Mouse (Mus musculus): Measurements from ENCODE around the gene Pkp4.

Gene Pkp4

GRCm38 (mm10) chr2:59219997-59220789 lies 59.5 kb downstream of the Pkp4 start:
- no peak for DNase-seq

GRCm38 (mm10) chr2:59226383-59226782 lies 65.7 kb downstream of the Pkp4 start:
- DNase-seq, result no peak

- DNase-seq, result no peak
Measured at GRCm38 (mm10) chr2:59227011-59227410, 66.4 kb downstream of the Pkp4 start.

DNA sequence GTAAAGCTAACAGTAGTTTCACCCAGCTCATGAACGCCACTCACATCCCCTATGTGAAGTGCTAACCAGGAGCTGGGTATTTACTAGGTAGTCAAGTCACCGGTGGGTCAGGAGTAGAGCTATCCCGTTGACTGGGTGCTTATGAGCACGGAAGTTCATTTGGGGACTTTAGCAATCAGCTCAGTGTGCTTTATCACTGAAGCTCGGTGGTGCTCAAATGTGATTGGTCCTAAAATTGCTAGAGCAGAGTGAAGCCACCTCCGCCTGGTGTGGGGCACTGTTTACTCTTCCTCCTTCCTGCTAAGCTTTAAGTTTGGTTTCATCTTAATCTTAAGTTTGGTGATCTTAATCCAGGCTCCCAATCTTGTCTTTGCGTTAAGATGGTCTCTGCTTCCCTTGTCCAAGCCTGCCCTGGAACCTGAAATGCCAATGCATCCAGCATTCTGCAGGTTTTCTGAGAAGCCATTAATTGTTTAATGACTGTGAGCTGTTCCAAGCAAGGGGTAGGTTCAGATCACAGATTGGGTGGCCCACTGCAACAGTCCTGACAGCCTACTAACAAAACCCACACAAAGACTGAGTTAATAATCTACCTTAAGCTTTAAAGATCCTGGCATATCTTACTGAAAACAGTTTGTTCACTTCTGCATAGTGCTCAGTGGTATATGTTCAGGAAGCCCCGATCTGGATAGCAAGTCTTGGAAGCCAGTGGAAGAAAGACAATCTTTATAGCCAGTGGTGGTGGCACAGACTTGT lies 67.0 kb downstream of the Pkp4 start:
- no peak for DNase-seq

- DNase-seq, result no peak
Measured at GRCm38 (mm10) chr2:59229250-59229895, 68.7 kb downstream of the Pkp4 start.

- DNase-seq, result no peak
Measured at GRCm38 (mm10) chr2:59230656-59231055, 70.0 kb downstream of the Pkp4 start.

GRCm38 (mm10) chr2:59231514-59231913 lies 70.9 kb downstream of the Pkp4 start:
- DNase-seq, result no peak

GRCm38 (mm10) chr2:59233294-59233923 lies 72.8 kb downstream of the Pkp4 start:
- no peak for DNase-seq

DNA sequence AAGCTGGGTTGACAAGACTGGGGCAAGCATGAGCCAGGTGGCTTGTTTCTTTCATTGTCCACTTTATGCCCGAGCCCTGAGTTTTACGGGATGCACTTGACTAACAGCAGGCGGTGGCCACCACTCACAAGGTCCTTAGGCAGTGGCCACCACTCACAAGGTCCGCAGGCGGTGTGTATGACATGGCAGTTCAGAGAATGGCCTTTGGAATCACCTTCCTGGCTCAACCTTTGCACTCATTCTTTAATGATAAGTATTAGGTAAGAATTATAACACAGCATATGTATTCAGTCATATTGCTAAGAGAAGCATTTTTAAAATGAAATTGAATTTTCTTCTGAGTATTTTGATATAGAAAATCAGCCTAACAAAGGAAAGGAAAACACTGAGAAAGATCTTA lies 73.3 kb downstream of the Pkp4 start:
- DNase-seq, result no peak

DNA sequence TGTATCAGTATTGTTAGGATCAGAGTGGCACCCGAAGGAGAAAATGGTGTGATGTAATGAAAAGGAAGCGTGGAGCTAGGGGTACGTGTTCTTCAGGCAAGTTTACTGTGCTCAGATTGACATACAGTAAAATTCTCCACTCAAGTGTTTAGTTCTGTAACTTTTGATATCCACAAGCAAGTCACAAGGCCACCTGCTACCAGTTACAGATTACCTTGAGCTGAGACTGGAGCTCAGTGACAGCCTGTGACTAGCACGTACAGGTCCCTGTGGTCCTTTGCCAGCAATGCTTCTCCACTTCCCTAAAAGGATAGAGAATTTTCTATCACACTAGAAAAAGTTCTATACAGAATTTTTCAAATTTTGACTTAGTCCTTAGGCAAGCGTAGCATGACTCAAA lies 73.9 kb downstream of the Pkp4 start:
- no peak for DNase-seq

GRCm38 (mm10) chr2:59239841-59240395 lies 79.3 kb downstream of the Pkp4 start:
- no peak for DNase-seq

DNA sequence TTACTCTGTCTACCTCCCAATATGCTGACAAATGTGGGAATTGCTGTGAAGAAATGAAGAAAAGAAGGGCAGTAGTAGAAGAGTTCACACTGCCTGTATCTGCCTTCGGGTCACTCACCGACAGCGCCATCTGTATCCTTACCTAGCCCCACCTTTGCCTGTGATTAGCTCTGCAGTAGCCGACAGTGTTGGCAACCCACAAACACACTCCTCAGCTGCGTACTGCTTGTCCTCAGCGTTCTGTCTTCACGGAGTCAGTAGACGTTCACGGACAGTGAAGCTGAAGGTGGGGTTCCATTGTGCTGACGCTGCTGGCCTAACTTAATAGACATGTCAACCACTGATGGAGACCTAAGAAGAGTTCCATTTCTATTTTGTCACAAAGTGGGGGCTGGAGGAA lies 81.5 kb downstream of the Pkp4 start:
- no peak for DNase-seq

GRCm38 (mm10) chr2:59244273-59245097 lies 83.8 kb downstream of the Pkp4 start:
- DNase-seq, result no peak

GRCm38 (mm10) chr2:59245098-59245388 lies 84.4 kb downstream of the Pkp4 start:
- no peak for DNase-seq

- DNase-seq, result no peak
Measured at GRCm38 (mm10) chr2:59248806-59249205, 88.2 kb downstream of the Pkp4 start.

DNA sequence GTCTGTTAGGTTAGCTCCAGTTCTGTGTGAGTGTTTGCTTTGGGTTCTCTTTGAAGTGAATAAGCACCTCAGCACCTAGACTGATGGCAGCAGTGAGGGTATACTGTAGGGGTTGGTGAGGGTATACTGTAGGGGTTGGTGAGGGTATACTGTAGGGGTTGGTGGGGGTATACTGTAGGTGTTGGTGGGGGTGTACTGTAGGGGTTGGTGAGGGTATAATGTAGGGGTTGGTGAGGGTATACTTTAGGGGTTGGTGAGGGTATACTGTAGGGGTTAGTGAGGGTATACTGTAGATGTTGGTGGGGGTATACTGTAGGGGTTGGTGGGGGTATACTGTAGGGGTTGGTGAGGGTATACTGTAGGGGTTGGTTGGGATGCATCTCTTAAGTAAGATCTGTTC lies 92.2 kb downstream of the Pkp4 start:
- DNase-seq, result no peak

GRCm38 (mm10) chr2:59253435-59253834 lies 92.8 kb downstream of the Pkp4 start:
- DNase-seq, result no peak

- DNase-seq, result peak; percentile 70
Measured at GRCm38 (mm10) chr2:59258821-59259231, 98.2 kb downstream of the Pkp4 start.

- no peak for DNase-seq
Measured at GRCm38 (mm10) chr2:59259346-59259745, 98.7 kb downstream of the Pkp4 start.

GRCm38 (mm10) chr2:59261203-59261602 lies 100.6 kb downstream of the Pkp4 start:
- DNase-seq, result no peak

DNA sequence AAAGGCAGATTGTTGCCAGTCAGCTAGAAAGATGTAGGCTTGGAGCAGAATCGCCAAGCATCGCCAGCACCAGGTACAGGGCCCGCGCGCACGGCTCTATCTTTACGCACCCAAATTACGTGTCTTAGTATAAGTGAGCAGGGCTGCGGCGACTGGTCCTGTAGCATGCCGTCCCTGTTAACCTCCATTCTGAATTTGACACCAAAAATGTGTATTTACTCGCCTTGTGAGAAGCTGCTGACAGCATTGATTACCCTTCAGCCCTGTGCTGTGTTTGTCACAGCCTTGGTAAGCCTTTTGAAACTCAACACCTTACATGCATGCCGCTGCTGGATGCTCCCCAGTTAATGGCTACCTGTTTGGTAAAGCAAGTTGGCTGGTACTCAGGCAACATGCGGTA lies 105.8 kb downstream of the Pkp4 start:
- DNase-seq, result no peak

DNA sequence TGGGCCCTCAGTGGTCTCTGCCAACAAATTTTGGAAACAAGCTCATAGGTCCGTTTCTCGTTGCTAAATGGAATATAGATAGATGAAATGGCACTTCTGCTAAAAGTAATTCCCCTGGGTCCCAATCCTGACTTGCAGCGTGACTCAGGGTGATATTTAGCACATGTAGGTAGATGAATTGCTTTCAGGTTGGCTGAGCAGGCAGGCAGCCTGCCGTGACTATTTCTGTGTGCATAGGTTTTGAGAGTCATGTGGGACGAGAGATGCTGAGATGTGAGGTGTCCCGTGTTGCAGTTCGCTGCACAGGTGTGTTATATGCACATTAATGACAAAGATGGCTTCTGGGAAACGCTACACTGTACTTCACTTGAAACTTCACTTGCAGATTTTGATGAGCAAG lies 111.2 kb downstream of the Pkp4 start:
- peak; percentile 19 for DNase-seq
